Mouse (Mus musculus): Measurements from ENCODE around the gene Secisbp2.
"Not testable (repeated sequence)": the region's sequence is repeated elsewhere in the genome, so short reads cannot be mapped to it uniquely, and the experiment has no call there.

The Secisbp2 gene

DNA sequence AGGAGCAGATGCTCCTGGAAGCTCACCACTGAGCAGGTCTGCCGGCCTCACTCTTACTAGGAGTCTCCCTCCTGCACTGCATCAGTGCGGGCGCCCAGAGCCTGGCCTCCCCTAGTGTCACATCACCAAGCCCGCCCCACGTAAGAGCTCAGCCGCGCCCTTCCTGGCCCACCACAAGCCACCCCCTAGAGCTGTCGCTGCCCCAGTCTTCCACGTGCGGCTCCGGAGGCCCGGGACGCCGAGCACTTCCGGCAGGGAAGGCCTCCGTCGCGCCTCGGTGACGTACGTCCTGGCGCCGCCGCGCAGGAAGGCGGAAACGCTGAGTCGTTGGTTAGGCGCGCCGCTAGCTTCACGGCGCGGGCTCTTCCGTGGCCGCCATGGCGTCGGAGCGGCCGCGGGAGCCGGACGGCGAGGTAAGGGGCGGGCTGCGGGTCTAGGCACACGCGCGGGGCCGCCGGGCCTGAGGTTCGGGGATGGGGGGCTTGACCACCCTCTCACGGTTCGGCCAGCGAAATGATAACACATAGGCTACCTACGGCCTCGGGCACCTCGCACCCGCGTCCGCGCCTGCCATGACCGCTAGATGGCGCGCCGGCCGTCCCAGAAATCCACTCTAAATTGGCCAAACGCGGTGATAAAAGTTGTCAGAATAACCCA is at the start of gene Secisbp2:
Gene Secisbp2 (plus strand): TSS at position 290 of the 657 bp plus-strand sequence.
- peak; percentile 92 to 93 for DNase-seq

DNA sequence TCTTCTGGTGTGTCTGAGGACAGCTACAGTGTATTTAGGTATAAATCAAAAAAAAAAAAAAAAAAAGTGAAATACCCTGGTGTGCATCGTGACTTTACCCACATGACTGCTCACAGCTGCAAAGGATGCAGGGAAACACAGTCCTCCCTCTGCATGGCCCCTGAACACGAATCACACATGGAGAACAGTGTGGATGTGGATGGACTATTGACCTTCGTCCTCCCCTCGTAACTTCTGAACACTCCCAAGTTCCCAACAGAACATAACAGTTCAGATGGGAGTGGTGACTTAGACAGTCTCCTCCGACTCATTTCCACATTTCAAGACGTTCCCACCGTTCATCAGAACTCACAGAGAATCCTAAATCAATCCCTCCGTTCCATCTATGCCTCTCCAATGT is 48.7 kb upstream of the Secisbp2 start:
- DNase-seq, result no peak

DNA sequence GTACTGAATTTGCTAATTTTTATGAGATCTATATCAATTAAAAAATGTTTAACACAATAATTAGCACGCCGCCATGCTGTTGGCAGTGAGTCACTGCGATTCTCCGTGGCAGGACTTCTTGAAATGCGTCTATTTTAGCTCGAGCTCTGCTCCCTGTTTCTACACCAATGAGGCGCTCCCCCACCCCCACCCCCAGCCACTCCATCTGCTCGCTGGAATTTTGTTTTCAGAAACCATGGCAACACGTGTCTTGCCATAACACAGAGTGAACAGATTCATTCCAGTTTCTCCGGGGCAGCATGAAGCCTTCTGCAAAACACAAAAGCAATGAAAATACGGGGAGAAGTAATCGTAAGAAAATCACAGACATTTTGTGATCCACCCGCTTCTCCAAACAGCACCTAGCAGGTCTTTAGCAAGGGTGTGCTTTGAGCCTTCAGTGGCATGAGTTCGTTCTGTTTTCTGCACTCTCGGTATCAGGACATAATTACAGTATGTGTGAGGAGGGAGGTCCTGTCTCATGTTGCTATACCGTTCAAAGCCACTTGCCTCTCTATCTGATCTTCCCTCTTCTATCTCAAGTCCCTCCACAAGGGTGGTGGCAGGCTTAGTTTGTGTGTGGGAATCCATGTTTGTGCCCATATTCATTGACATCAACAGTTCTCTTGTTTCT is 48.1 kb upstream of the Secisbp2 start:
- peak in 1 of 2 experiments; percentile 5 for DNase-seq

DNA sequence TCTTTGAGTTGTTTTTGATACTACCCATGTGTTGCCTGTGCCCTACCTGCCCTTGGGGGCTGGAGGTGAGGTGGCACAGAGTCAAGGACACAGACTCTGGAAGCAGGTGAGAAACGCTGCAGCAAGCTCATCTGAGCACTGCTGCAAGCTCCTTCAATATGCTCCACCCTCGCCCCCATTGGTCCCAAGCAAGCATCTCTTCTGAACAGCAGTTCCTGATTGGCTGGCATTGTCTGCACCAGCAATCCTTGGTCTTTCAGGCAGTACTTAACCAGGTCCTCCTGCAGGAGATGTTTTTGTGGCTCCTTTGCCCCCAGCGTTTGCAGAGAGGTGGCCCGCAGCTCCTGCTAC is 47.6 kb upstream of the Secisbp2 start:
- DNase-seq, result no peak

DNA sequence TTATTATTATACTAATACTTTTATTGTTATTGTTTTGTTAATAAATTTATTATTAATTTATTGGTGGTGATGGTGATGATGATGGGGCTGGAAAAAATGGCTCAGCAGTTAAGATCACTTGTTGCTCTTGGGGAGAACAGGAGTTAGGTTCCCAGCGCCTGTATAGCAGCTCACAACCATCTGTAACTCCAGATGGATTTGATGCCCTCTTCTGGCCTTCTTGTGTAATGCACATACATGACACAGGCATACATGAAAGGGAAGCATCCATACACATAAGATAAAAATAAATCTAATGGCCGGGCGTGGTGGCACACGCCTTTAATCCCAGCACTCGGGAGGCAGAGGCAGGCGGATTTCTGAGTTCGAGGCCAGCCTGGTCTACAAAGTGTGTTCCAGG is 42.3 kb upstream of the Secisbp2 start:
- DNase-seq, result no peak

GRCm38 (mm10) chr13:51611060-51611459 is 40.4 kb upstream of the Secisbp2 start:
- peak in 1 of 2 experiments; percentile 7 for DNase-seq

- DNase-seq, result no peak
Measured at GRCm38 (mm10) chr13:51611500-51611899, 40.0 kb upstream of the Secisbp2 start.

- no peak for DNase-seq
Measured at GRCm38 (mm10) chr13:51615815-51616214, 35.7 kb upstream of the Secisbp2 start.

GRCm38 (mm10) chr13:51616417-51617044 is 35.0 kb upstream of the Secisbp2 start:
- DNase-seq, result no peak

DNA sequence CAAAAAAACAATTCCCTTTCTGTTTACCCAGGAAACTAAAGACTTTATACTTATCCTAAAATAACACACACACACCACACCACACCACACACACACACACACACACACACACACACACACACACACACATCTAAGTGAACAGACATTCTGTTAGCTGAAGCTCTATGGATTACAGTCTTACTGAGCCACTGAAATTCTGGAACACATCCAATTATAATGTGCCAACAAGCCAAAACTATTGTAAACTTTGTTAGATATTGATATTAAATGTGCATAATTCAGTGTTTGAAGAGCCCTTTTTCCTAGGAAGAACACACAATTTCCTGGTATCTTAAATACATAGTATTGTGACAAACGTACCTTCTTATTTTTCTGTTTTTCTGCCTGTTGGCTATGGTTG is 34.2 kb upstream of the Secisbp2 start:
- no peak for DNase-seq

DNA sequence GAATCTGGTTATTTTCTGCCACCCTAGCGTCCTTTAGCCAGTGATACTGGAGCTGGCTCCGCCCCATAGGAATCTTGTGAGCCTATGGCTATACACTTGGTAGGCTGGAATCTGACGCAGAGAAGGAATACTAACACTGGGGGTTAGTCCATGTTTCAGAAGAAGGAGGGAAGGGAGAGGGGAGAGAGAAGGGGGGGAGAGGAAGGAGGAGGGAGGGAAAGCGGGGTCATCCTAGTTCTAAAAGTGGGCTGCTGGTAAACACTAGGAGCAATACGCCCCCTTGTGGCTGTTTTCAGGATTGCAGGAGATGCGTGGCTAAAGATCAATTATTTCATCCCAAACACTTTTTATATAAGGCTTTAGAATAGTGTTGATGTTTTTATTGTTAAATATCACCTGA is 33.6 kb upstream of the Secisbp2 start:
- DNase-seq, result peak in 1 of 2 experiments; percentile 18

DNA sequence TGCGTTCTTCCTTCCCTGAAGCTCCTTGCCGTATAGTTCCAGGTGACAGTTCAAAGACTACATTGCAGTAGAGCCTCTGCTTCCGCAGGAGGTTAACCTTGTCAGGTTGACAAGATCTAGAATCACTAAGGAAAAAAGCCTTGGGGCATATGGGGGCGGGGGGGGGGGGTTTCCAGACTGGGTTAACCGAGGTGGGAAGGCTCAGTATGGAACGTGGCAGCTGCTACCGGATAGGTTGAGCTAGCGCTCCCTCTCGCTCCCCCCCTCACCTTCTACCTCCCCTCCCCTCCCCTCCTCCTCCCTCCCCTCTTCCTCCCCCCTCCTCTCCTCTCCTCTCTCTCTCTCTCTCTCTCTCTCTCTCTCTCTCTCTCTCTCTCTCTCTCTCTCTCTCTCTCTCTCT is 32.9 kb upstream of the Secisbp2 start:
- DNase-seq, result no peak

DNA sequence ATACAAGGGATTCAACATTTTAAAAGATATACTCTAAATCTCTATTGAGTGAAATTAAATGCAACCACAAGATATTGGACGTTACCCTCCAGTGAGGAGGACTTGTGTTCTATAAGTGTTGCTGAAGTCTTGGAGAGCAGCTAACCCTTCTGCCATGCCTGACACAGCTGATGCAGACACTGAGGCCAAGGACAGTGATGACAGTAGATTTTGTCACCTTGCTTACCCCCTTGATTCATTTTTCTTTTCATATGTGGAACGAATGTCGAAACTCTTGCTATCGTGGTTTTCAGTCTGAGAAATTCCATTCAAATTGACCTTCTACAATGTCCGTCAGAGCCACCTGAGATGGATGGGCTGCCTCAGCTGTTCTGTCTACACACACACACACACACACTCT is 28.9 kb upstream of the Secisbp2 start:
- DNase-seq, result no peak

- DNase-seq, result no peak
Measured at GRCm38 (mm10) chr13:51623678-51624077, 27.8 kb upstream of the Secisbp2 start.

DNA sequence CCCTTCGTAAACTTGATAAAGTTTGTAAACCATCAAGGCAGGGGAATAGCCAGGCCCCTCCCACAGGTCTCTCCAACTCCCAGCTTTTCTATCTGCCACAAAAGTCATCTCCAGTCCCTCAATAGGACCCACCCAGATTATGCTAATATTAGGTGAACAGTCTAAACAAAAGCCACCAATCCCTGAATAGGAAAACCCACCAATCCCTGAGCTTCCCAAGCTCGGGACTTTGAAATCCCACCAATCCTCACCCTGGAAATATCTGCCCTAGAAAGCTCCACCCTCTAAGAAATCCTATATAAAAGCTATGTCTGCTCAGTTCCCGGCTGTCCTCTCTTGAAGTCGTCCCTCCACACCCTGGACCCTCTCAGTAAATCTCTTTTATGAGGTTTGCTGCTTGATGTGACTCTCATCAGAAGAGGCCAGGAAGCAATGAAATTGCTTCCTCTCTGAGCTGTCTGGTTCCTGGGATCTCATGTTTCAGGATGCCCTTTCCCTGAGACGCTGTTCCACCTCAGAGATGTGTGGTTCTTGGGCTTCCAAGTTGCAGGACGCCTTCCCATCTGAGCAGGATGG is 23.1 kb upstream of the Secisbp2 start:
- no peak for DNase-seq

DNA sequence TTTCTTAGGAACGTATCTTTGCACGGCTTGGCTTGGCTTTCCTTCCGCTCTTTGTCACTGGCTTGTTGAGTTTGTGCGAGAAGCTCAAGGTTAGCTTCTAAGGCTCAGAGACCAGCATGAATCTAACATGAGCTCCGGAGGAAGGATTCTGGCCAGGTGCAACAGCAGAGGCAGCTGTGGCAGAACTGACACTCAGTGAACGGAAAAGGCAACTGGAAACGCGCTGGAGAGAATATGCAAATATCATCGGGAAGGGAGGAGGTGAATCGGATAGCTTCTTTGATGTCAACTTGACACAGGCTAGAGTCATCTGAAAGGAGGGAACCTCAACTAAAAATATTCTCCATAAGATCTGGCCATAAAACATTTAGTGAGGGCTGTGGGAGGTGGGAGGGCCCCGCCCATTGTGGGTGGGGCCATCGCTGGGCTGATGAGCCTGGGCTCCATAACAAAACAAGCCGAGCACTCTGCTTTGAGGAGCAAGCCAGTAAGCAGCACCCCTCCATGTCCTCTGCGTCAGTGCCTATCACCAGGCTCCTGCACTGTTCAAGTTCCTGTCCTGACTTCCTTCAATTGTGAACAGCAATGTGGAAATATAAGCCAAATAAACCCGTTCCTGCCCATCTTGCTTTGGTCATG is 20.0 kb upstream of the Secisbp2 start:
- DNase-seq, result no peak

- DNase-seq, result no peak
Measured at GRCm38 (mm10) chr13:51632560-51633218, 18.8 kb upstream of the Secisbp2 start.

GRCm38 (mm10) chr13:51635384-51635783 is 16.1 kb upstream of the Secisbp2 start:
- DNase-seq, result not testable (repeated sequence)

DNA sequence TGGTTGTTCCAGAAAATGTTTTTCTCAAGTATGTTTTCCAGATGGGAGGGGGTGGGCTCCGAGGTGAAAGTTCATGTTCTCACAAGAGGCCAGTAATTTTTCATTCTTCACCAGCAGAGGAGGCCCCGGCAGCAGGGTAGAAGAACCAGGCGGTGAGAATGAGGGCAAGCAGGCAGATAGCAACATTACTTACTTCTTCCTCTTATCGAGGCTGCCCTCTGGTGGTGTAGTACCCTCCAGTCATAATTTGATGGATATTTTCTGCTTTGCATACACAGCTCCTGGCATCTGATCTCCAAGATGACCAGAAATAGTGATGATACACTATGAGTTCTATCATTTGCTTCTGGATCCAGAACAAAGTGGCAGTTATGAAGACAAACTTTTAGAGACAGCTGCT is 12.5 kb upstream of the Secisbp2 start:
- DNase-seq, result no peak

DNA sequence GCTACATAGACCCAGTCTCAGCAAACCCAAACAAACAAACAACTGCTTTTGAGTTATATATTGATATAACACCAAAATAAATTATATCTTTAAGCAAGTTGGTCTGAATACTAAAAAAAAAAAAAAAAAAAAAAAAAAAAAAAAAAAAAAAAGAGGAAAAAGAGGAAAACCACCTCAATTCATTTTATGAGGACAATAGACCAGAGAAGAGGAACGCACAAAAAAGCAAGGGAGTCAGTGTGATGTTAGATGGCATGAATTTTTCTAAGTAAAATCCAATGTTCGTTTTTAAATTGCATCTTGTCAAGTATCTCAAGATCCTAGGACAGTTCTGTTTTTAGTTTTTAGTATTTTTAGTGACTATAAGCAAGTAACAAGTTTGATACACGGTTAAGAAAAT is 10.1 kb upstream of the Secisbp2 start:
- no peak for DNase-seq

DNA sequence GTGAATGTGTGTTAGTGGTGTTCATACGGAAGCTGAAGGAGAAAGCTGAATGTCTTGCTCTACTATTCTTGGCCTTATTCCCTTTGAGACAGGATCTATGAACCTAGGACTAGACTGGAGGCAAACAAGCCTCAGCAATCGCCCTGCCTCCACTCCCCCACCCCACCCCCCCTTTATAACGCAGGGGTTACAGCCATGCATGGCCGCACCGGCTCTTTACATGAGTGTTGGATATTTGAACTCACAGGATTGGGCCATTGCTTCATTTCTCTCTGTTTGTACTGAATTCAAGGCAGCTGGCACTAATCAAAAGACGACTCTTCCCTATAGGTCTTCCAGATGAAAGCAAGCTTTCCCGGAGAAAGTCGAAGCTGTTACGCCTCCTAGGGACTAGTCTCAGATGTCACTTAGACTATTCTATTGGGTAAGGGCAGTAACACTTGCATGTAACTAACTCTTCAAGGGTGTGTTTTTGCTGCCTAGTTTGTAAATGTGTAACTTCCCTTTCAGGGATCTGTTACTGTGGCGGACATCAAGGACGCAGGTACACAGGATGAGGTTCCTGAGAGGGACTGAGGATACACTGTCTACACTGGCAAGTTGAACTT is 9.2 kb upstream of the Secisbp2 start:
- no peak for DNase-seq
